Mouse (Mus musculus) granulocyte monocyte progenitor cell, adult 5-6 weeks (primary cell): ENCODE results near the gene Exoc3l4. TPM values are rescaled to one million over a fixed set of nuclear protein-coding genes. Genes with fewer than 3 reads are reported as not detected.

Experiments
- ATAC-seq: replicated peaks from 2 replicates; pipeline ENCODE4 v1.8.0; 2016; ENCODE audit warnings: mild to moderate bottlenecking, moderate TSS enrichment, inconsistent platforms; ENCODE audit not compliant: poor library complexity, severe bottlenecking
- total RNA-seq, 2 experiments: library from RNA; stranded (forward) in 1 of 2; stranded (reverse) in 1 of 2; fragments of 200-712, 200-1000 nt in 1 of 2; fragments of >200 nt in 1 of 2; fragmentation: Nextera tagmentation in 1 of 2; gene quantifications; 2 replicates each; pipeline ENCODE4 v1.2.3; 2014 to 2017

Gene Exoc3l4
- total RNA-seq, 2 experiments from 2014 or later, result 0.26 TPM; not detected in 1

GRCm38 (mm10) chr12:111474893-111475643, 58.3 kb downstream of the Exoc3l4 start:
- ATAC-seq, result no peak

- ATAC-seq, result no peak
Measured at GRCm38 (mm10) chr12:111478924-111479323, 62.1 kb downstream of the Exoc3l4 start.

GRCm38 (mm10) chr12:111479917-111480316, 63.1 kb downstream of the Exoc3l4 start:
- ATAC-seq, result peak; percentile 70

Other genes starting within 250 kb of the Exoc3l4 start
- gene 4930595D18Rik, start 232.5 kb upstream of the Exoc3l4 start, total RNA-seq (2014; fragmentation: Nextera tagmentation), result not detected in 2 replicates
- not detected in 2 replicates for gene 4930595D18Rik, start 232.5 kb upstream of the Exoc3l4 start, total RNA-seq (2017)
- 0.73 and 1.9 TPM in 2 replicates for gene Amn, start 145.9 kb upstream of the Exoc3l4 start, total RNA-seq (2014; fragmentation: Nextera tagmentation)
- not detected in 2 replicates for gene Amn, start 145.9 kb upstream of the Exoc3l4 start, total RNA-seq (2017)
- 5.6 and 8.1 TPM in 2 replicates for gene Cdc42bpb, start 39.3 kb upstream of the Exoc3l4 start, total RNA-seq (2014; fragmentation: Nextera tagmentation)
- 4.8 and 8.6 TPM in 2 replicates for gene Cdc42bpb, start 39.3 kb upstream of the Exoc3l4 start, total RNA-seq (2017)
- gene Lbhd2, start 10.2 kb upstream of the Exoc3l4 start, total RNA-seq (2014; fragmentation: Nextera tagmentation), result not detected in 2 replicates
- gene Lbhd2, start 10.2 kb upstream of the Exoc3l4 start, total RNA-seq (2017), result not detected in 2 replicates
- gene Tnfaip2, start 25.5 kb downstream of the Exoc3l4 start, total RNA-seq (2014; fragmentation: Nextera tagmentation), result 28.6 and 30.4 TPM in 2 replicates
- gene Tnfaip2, start 25.5 kb downstream of the Exoc3l4 start, total RNA-seq (2017), result 27.4 and 56.1 TPM in 2 replicates
- gene Gm266, start 68.8 kb downstream of the Exoc3l4 start, total RNA-seq (2014; fragmentation: Nextera tagmentation), result not detected in 2 replicates
- not detected in 2 replicates for gene Gm266, start 68.8 kb downstream of the Exoc3l4 start, total RNA-seq (2017)
- 197 and 224 TPM in 2 replicates for gene Eif5, start 121.0 kb downstream of the Exoc3l4 start, total RNA-seq (2014; fragmentation: Nextera tagmentation)
- 290 and 339 TPM in 2 replicates for gene Eif5, start 121.0 kb downstream of the Exoc3l4 start, total RNA-seq (2017)
- 55.8 and 61.7 TPM in 2 replicates for gene Mark3, start 157.5 kb downstream of the Exoc3l4 start, total RNA-seq (2014; fragmentation: Nextera tagmentation)
- 61.3 and 71.8 TPM in 2 replicates for gene Mark3, start 157.5 kb downstream of the Exoc3l4 start, total RNA-seq (2017)